Mouse (Mus musculus): ENCODE measurements around the gene Lce3e. TPM values are rescaled to one million over a fixed set of nuclear protein-coding genes. Genes with fewer than 3 reads are reported as not detected.

Gene Lce3e
- polyA plus RNA-seq (2012) = not detected in 2 replicates

DNA sequence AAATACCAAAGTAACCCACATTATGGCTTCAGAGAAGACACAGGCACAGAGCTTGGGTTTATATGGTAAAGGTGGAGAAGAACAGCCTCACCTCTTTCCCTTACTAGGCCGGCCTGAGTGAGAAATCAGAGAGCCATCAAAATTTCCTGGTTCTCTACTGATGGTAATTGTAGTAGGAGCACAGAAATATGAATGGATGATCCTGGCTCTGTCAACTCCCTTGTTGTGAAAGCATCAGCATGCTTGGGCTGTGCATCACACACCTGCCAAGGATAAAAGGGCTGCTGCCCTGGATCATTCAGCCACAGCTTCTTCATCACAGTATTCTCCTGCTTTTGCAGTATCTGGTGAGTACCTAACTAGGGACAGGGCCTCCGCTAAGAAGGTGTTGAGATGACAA lies at the start of gene Lce3e:
TSS of gene Lce3e (plus strand) at position 301 of the 400 bp plus-strand sequence.
- H3K27me3 ChIP-seq (ENCODE audit: control insufficient read depth) = no peaks in the 10 kb centered on the region
- no peaks in the 10 kb centered on the region for H3K9me3 ChIP-seq (ENCODE audit: control insufficient read depth, low read length)
- TF ChIP-seq TAL1 (IDR thresholded peaks at IDR 0.05; ENCODE audit: low read length) (no peak), GATA1 (IDR thresholded peaks at IDR 0.05; ENCODE audit: low read length) (no peak)
- H3K4me1 ChIP-seq (ENCODE audit: control insufficient read depth) = no peaks in the 10 kb centered on the region
- no peak within 1 kb of the TSS for H3K4me3 ChIP-seq (replicated peaks)
- H3K36me3 ChIP-seq (ENCODE audit: control insufficient read depth) = no peaks in the 10 kb centered on the region

DNA sequence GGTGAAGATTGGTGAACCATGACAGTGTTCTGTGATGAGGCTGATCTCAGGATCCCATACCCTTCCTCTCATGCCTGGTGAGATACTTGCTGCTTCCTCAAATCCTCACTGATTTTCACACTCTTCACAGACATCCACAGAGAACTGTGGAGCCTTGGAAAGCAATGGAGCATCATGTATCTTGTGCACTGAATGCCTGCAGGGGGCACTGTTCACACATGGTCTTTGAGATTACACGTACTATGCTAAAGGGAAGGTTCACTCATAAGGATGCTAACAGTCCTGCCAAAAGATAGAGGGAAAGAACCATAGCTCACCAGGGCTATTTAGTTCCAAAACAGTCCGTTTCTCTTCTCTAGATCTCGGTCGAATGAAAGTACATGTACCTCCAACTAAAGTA lies 46.5 kb upstream of the Lce3e start:
- no peak for TF ChIP-seq TAL1 (IDR thresholded peaks at IDR 0.05; ENCODE audit: low read length)
- no peak for TF ChIP-seq GATA1 (IDR thresholded peaks at IDR 0.05; ENCODE audit: low read length)
- H3K4me1 ChIP-seq (ENCODE audit: control insufficient read depth) = no peaks in the 10 kb centered on the region
- H3K36me3 ChIP-seq (ENCODE audit: control insufficient read depth) = no peaks in the 10 kb centered on the region
- no peaks in the 10 kb centered on the region for H3K27me3 ChIP-seq (ENCODE audit: control insufficient read depth)
- H3K4me3 ChIP-seq (replicated peaks) = no peak overlapping the region
- H3K9me3 ChIP-seq (ENCODE audit: control insufficient read depth, low read length) = no peaks in the 10 kb centered on the region

DNA sequence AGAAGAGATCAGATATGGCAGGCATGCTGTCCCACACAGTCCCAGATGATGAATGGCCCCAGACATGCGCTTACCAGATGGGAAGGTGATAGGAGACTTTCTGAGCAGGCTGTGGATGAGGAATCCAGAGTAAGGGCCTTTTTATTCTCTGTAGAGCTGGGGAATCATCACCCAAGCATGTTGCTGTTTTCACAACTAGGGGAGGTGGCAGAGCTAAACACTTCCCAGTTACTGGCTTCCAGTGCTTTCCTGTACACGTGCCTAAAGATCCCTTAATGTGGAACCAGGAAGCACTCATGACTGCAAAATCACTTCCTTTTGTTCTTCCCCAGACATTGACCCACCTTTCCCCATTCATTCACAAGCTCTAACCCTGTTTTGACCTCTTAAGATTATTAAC lies 40.7 kb upstream of the Lce3e start, which contains the start of gene Lce3a:
TSS of gene Lce3a (minus strand) at position 101 of the 400 bp plus-strand sequence.
- no peak within 1 kb of the TSS for H3K4me3 ChIP-seq (replicated peaks)
- TF ChIP-seq TAL1 (IDR thresholded peaks at IDR 0.05; ENCODE audit: low read length) (no peak), GATA1 (IDR thresholded peaks at IDR 0.05; ENCODE audit: low read length) (no peak)
- no peaks in the 10 kb centered on the region for H3K36me3 ChIP-seq (ENCODE audit: control insufficient read depth)
- H3K27me3 ChIP-seq (ENCODE audit: control insufficient read depth) = no peaks in the 10 kb centered on the region
- H3K4me1 ChIP-seq (ENCODE audit: control insufficient read depth) = no peaks in the 10 kb centered on the region
- H3K9me3 ChIP-seq (ENCODE audit: control insufficient read depth, low read length) = no peaks in the 10 kb centered on the region

DNA sequence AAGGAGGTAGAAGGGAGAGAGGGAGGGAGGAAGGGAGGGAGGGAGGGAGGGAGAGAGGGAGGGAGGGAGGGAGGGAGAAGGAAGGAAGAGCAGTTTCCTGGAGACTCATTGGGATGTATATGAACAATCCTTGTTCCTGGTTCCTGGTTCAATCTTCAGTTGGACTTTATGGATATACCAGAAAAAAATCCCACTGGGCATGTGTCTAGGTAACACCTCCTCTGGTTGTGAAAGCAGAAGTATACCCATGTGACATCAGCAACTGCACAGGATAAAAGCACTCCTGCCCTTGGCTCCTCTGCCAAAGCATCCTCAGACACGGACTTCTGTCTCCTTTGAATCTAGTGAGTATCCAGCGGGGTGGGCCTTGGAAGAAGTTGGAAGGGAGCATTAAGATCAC lies 34.2 kb upstream of the Lce3e start, which contains the start of gene Lce3b:
TSS of gene Lce3b (plus strand) at position 301 of the 400 bp plus-strand sequence.
- Histone ChIP-seq H3K4me1 (ENCODE audit: control insufficient read depth) (no peaks in the 10 kb centered on the region), H3K9me3 (ENCODE audit: control insufficient read depth, low read length) (no peaks in the 10 kb centered on the region), H3K27me3 (ENCODE audit: control insufficient read depth) (no peaks in the 10 kb centered on the region), H3K36me3 (ENCODE audit: control insufficient read depth) (no peaks in the 10 kb centered on the region), H3K4me3 (replicated peaks) (no peak within 1 kb of the TSS)
- no peak for TF ChIP-seq TAL1 (IDR thresholded peaks at IDR 0.05; ENCODE audit: low read length)
- no peak for TF ChIP-seq GATA1 (IDR thresholded peaks at IDR 0.05; ENCODE audit: low read length)

DNA sequence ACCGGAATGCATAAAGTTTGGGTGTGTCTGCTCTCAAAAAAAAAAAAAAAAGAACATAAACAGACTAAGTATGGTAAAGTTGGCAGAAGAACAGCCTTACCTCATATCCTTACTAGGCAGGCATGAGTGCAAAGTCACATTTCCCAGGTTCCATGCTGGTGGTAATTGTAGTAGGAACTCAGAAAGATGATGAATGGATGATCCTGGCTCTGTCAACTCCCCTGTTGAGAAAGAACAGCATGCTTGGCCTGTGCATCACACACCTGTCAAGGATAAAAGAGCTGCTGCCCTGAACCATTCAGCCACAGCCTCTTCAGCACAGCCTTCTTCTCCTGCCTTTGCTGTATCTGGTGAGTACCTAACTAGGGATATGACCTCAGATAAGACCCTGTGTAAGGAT lies 22.7 kb upstream of the Lce3e start, which contains the start of gene Lce3c:
TSS of gene Lce3c (plus strand) at position 301 of the 400 bp plus-strand sequence.
- Histone ChIP-seq H3K9me3 (ENCODE audit: control insufficient read depth, low read length) (no peaks in the 10 kb centered on the region), H3K4me3 (replicated peaks) (no peak within 1 kb of the TSS), H3K27me3 (ENCODE audit: control insufficient read depth) (no peaks in the 10 kb centered on the region), H3K36me3 (ENCODE audit: control insufficient read depth) (no peaks in the 10 kb centered on the region), H3K4me1 (ENCODE audit: control insufficient read depth) (no peaks in the 10 kb centered on the region)
- no peak for TF ChIP-seq TAL1 (IDR thresholded peaks at IDR 0.05; ENCODE audit: low read length)
- TF ChIP-seq GATA1 (IDR thresholded peaks at IDR 0.05; ENCODE audit: low read length) = no peak

DNA sequence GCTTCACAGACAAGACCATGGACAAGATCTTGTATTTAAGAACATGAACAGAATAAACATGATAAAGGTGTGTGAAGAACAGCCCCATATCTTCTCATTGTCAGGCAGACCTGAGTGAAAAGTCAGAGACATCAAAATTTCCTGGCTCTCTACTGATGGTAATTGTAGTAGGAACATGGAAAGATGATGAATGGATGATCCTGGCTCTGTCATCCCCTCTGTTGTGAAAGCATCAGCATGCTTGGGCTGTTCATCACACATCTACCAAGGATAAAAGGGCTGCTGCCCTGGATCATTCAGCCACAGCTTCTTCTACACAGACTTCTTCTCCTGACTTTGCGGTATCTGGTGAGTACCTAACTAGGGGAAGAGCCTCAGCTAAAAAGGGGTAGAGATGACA lies 9.8 kb upstream of the Lce3e start, which contains the start of gene Lce3d:
TSS of gene Lce3d (plus strand) at position 301 of the 400 bp plus-strand sequence.
- H3K27me3 ChIP-seq (ENCODE audit: control insufficient read depth) = no peaks in the 10 kb centered on the region

DNA sequence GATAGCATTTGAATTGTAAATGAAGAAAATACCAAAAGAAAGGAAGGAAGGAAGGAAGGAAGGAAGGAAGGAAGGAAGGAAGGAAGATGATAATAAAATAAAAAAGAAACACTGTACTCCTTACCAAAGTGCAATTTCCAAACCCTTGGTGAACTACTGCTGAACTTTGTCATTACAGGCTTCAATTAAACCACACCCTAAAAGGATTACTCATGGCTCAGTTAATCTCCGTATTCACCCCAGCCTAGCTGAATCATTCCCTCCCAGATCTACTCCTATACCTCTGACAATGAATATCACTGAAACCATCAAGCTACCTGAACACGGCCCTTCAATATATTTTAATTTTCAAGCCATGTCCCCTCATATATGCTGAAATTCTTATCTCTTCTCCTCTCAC lies 11.6 kb downstream of the Lce3e start:
- no peak overlapping the region for H3K4me3 ChIP-seq (replicated peaks)
- TF ChIP-seq TAL1 (IDR thresholded peaks at IDR 0.05; ENCODE audit: low read length) (no peak), GATA1 (IDR thresholded peaks at IDR 0.05; ENCODE audit: low read length) (no peak)
- H3K9me3 ChIP-seq (ENCODE audit: control insufficient read depth, low read length) = no peaks in the 10 kb centered on the region

More for the DNA sequence above, 9.8 kb upstream of the Lce3e start, which contains the start of gene Lce3d:
- Histone ChIP-seq H3K36me3 (ENCODE audit: control insufficient read depth) (no peaks in the 10 kb centered on the region), H3K4me3 (replicated peaks) (no peak within 1 kb of the TSS), H3K9me3 (ENCODE audit: control insufficient read depth, low read length) (no peaks in the 10 kb centered on the region), H3K4me1 (ENCODE audit: control insufficient read depth) (no peaks in the 10 kb centered on the region)
- no peak for TF ChIP-seq TAL1 (IDR thresholded peaks at IDR 0.05; ENCODE audit: low read length)
- TF ChIP-seq GATA1 (IDR thresholded peaks at IDR 0.05; ENCODE audit: low read length) = no peak

DNA sequence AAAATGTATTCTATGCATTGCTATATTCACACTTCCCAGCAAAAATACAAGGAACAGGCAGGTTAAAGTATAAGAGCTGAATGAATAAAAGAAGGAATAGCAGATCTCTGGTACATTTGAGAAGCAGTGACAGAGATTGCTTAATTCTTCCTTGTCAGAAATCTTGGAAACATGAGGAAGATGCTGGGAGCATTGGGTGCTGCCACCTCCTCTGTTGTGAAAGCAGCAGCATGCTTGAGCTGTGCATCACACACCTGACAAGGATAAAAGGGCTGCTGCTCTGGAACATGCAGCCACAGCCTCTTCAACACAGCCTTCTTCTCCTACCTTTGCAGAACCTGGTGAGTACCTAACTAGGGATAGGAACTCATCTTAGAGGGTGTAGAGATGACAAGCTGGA lies 25.1 kb downstream of the Lce3e start, which contains the start of gene Lce3f:
TSS of gene Lce3f (plus strand) at position 301 of the 400 bp plus-strand sequence.
- Histone ChIP-seq H3K9me3 (ENCODE audit: control insufficient read depth, low read length) (no peaks in the 10 kb centered on the region), H3K4me3 (replicated peaks) (no peak within 1 kb of the TSS), H3K4me1 (ENCODE audit: control insufficient read depth) (no peaks in the 10 kb centered on the region), H3K27me3 (ENCODE audit: control insufficient read depth) (no peaks in the 10 kb centered on the region), H3K36me3 (ENCODE audit: control insufficient read depth) (no peaks in the 10 kb centered on the region)
- TF ChIP-seq GATA1 (IDR thresholded peaks at IDR 0.05; ENCODE audit: low read length) (no peak), TAL1 (IDR thresholded peaks at IDR 0.05; ENCODE audit: low read length) (no peak)

More for the DNA sequence above, 11.6 kb downstream of the Lce3e start:
- Histone ChIP-seq H3K4me1 (ENCODE audit: control insufficient read depth) (no peaks in the 10 kb centered on the region), H3K36me3 (ENCODE audit: control insufficient read depth) (no peaks in the 10 kb centered on the region), H3K27me3 (ENCODE audit: control insufficient read depth) (no peaks in the 10 kb centered on the region)

DNA sequence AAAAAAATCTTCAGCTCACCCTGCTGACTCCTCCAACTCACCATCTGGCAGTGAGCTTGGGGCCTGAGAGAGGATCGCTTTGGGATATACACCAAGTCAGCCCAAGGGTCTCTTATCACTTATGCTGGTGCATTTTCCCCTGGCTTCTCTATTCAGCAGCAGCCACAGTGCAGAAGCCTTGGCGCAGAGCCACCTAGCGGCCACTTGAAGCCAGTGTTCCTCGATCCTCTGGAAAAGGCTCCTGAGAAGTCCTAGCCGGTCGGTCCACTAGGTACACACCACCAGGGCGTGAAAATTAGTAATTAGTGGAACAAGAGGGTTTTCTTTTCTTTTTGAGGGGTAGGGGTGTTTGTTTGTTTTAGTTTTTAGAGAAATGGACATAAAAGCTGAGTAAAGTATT lies 31.8 kb downstream of the Lce3e start:
- no peaks in the 10 kb centered on the region for H3K36me3 ChIP-seq (ENCODE audit: control insufficient read depth)
- no peak for TF ChIP-seq TAL1 (IDR thresholded peaks at IDR 0.05; ENCODE audit: low read length)
- TF ChIP-seq GATA1 (IDR thresholded peaks at IDR 0.05; ENCODE audit: low read length) = no peak
- no peak overlapping the region for H3K4me3 ChIP-seq (replicated peaks)
- no peaks in the 10 kb centered on the region for H3K4me1 ChIP-seq (ENCODE audit: control insufficient read depth)
- H3K27me3 ChIP-seq (ENCODE audit: control insufficient read depth) = no peaks in the 10 kb centered on the region
- no peaks in the 10 kb centered on the region for H3K9me3 ChIP-seq (ENCODE audit: control insufficient read depth, low read length)

DNA sequence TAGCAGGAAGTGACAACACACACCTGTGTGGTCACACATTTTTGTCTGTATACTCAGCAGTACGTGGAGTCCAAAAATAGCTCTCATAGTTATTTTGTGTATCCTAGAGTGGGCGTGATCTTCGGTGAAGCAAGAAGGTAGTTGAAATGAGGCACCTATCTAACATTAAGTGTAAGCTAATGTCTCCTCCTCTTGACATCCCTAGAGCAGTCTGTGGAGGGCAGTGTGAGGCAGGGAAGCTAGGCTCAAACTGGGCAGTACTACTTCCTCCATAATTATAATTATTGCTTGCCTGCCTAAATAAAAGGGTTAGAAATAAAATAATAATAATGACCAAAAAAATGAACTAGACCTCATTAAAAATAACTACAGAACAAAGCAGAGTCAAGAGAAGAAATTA lies 33.8 kb downstream of the Lce3e start:
- Histone ChIP-seq H3K4me1 (ENCODE audit: control insufficient read depth) (no peaks in the 10 kb centered on the region), H3K27me3 (ENCODE audit: control insufficient read depth) (no peaks in the 10 kb centered on the region), H3K9me3 (ENCODE audit: control insufficient read depth, low read length) (no peaks in the 10 kb centered on the region), H3K4me3 (replicated peaks) (no peak overlapping the region), H3K36me3 (ENCODE audit: control insufficient read depth) (no peaks in the 10 kb centered on the region)
- TF ChIP-seq TAL1 (IDR thresholded peaks at IDR 0.05; ENCODE audit: low read length) = no peak
- no peak for TF ChIP-seq GATA1 (IDR thresholded peaks at IDR 0.05; ENCODE audit: low read length)
